In genomic region chr10:117005707-117006464, GRCm38 (mm10) we compare ENCODE assay signal across 26 mouse cellular contexts. TPM values are rescaled to one million over a fixed set of nuclear protein-coding genes. Genes with fewer than 3 reads are reported as not detected.
DNase-seq lines count a peak whose midpoint lies in the region; ATAC-seq lines count a peak whose summit lies in the region.
"Had no signal": no experiment of that assay in that cellular context is flagged by ENCODE, and none has a peak within 500 bp of the region (broad histone marks: within the 10 kb centered on the region; RNA-seq: fewer than 3 reads in every experiment).

No protein-coding gene starts in this region.

- no peak overlapping the region for H3K9ac ChIP-seq in kidney, embryonic 16.5 days (replicated peaks; ENCODE audit: low read length)
- H3K9ac ChIP-seq: embryonic facial prominence, embryonic 13.5 days; forebrain, embryonic 12.5 days; hindbrain, embryonic 14.5 days had no signal

- 0 out of 2 replicates have a peak overlapping the region, but pooled peaks have one; percentile 16 for H3K27ac ChIP-seq in kidney, embryonic 16.5 days (ENCODE audit: low read length)
- H3K27ac ChIP-seq: embryonic facial prominence, embryonic 13.5 days; forebrain, embryonic 12.5 days; gastrocnemius, adult 2 months; heart, embryonic 10.5 days; hindbrain, embryonic 10.5 days; hindbrain, embryonic 14.5 days had no signal

- H3K9me3 ChIP-seq in kidney, embryonic 16.5 days (ENCODE audit: low read length): no peaks in the 10 kb centered on the region
- H3K9me3 ChIP-seq: embryonic facial prominence, embryonic 13.5 days; forebrain, embryonic 12.5 days; G1E; heart, embryonic 10.5 days; hindbrain, embryonic 10.5 days had no signal

- no peak overlapping the region for H3K4me2 ChIP-seq in kidney, embryonic 16.5 days (replicated peaks; ENCODE audit: low read depth, low read length)
- H3K4me2 ChIP-seq: embryonic facial prominence, embryonic 13.5 days; forebrain, embryonic 12.5 days; hindbrain, embryonic 14.5 days had no signal

- H3K4me3 ChIP-seq in kidney, embryonic 16.5 days (ENCODE audit: low read length): no peak overlapping the region
- H3K4me3 ChIP-seq: embryonic facial prominence, embryonic 13.5 days; forebrain, embryonic 12.5 days; gastrocnemius, adult 2 months; heart, embryonic 10.5 days; hindbrain, embryonic 10.5 days had no signal

- DNase-seq in frontal cortex, postnatal 14 days (ENCODE audit: low spot score in 2 of 2): no peak
- DNase-seq in kidney, postnatal 14 days: no peak
- peak; percentile 49 for DNase-seq in brain, adult 2 months (ENCODE audit: low read depth, low spot score)
- DNase-seq in lung, postnatal 36 days: no peak
- DNase-seq: adrenal gland, postnatal 10 days; B cell, adult 2 months; cerebellum, adult 18-20 months; cerebellum, adult 9-11 months; cerebellum, postnatal 36 days; gastrocnemius, adult 2 months; gastrocnemius, postnatal 25 days had no signal

- peaks cover 19% of the 10 kb centered on the region for H3K4me1 ChIP-seq in kidney, embryonic 16.5 days (ENCODE audit: insufficient read depth, low read length)
- H3K4me1 ChIP-seq: forebrain, embryonic 12.5 days had no signal

- H3K36me3 ChIP-seq in kidney, embryonic 16.5 days (ENCODE audit: insufficient read depth, low read length): no peaks in the 10 kb centered on the region
- H3K36me3 ChIP-seq: embryonic facial prominence, embryonic 13.5 days; forebrain, embryonic 12.5 days; G1E; heart, embryonic 10.5 days; hindbrain, embryonic 10.5 days had no signal

- peak; percentile 58 for ATAC-seq in frontal cortex, adult (ENCODE audit: low TSS enrichment)
- peak; percentile 65 for ATAC-seq in kidney, embryonic 16.5 days (ENCODE audit: low FRiP score, low TSS enrichment)
- 0 out of 2 replicates have a peak, but pooled peaks have one; percentile 27 for ATAC-seq in megakaryocyte-erythroid progenitor cell, adult 5-6 weeks (replicated peaks; ENCODE audit: low FRiP score, low TSS enrichment, poor library complexity, severe bottlenecking)
- ATAC-seq: CD4-positive, CD25-positive, alpha-beta regulatory T cell, adult 4 months; forebrain, embryonic 16.5 days had no signal

- 33% methylated on average over 12 of the region's 12 CpGs for WGBS in kidney, embryonic 16.5 days

- H3K27me3 ChIP-seq in kidney, embryonic 16.5 days (ENCODE audit: insufficient read depth, low read length): no peaks in the 10 kb centered on the region
- H3K27me3 ChIP-seq: embryonic facial prominence, embryonic 13.5 days; forebrain, embryonic 12.5 days had no signal

RNA-seq across cellular contexts. Expression of gene Best3, which starts 19.8 kb away (rescaled TPM):
- polyA plus RNA-seq in kidney, embryonic 16.5 days (2015; fragmentation: Nextera tagmentation; extraction: Ambion mirVana): 0.18 and 0.32 TPM in 2 replicates
- total RNA-seq in megakaryocyte-erythroid progenitor cell, adult 5-6 weeks (2014; fragmentation: Nextera tagmentation): not detected in 2 replicates
- total RNA-seq in megakaryocyte-erythroid progenitor cell, adult 5-6 weeks (2017): not detected in 2 replicates
- total RNA-seq: G1E; granulocyte monocyte progenitor cell, adult 5-6 weeks had no signal
- polyA plus RNA-seq: CD4-positive, CD25-positive, alpha-beta regulatory T cell, adult 4 months; forebrain, embryonic 16.5 days; G1E; hindbrain, embryonic 10.5 days had no signal

RNA-seq across cellular contexts. Expression of gene Gm10271, which starts 33.5 kb away (rescaled TPM):
- not detected in 2 replicates for polyA plus RNA-seq in kidney, embryonic 16.5 days (2015; fragmentation: Nextera tagmentation; extraction: Ambion mirVana)
- not detected in 2 replicates for total RNA-seq in megakaryocyte-erythroid progenitor cell, adult 5-6 weeks (2014; fragmentation: Nextera tagmentation)
- not detected in 2 replicates for total RNA-seq in megakaryocyte-erythroid progenitor cell, adult 5-6 weeks (2017)
- total RNA-seq: adrenal gland, postnatal 10 days; adrenal gland, postnatal 4 days; G1E; gastrocnemius, adult 2 months; gastrocnemius, postnatal 25 days; granulocyte monocyte progenitor cell, adult 5-6 weeks; heart, postnatal 25 days had no signal
- polyA plus RNA-seq: CD4-positive, CD25-positive, alpha-beta regulatory T cell, adult 4 months; embryonic facial prominence, embryonic 13.5 days; forebrain, embryonic 12.5 days; forebrain, embryonic 16.5 days; G1E; heart, embryonic 10.5 days; heart, embryonic 16.5 days; hindbrain, embryonic 10.5 days; hindbrain, embryonic 14.5 days had no signal

RNA-seq across cellular contexts. Expression of gene Lrrc10, which starts 39.3 kb away (rescaled TPM):
- not detected in 2 replicates for polyA plus RNA-seq in kidney, embryonic 16.5 days (2015; fragmentation: Nextera tagmentation; extraction: Ambion mirVana)
- total RNA-seq in megakaryocyte-erythroid progenitor cell, adult 5-6 weeks (2014; fragmentation: Nextera tagmentation): not detected in 2 replicates
- not detected in 2 replicates for total RNA-seq in megakaryocyte-erythroid progenitor cell, adult 5-6 weeks (2017)
- total RNA-seq: adrenal gland, postnatal 10 days; adrenal gland, postnatal 4 days; G1E; gastrocnemius, postnatal 25 days; granulocyte monocyte progenitor cell, adult 5-6 weeks had no signal
- polyA plus RNA-seq: CD4-positive, CD25-positive, alpha-beta regulatory T cell, adult 4 months; embryonic facial prominence, embryonic 13.5 days; forebrain, embryonic 12.5 days; forebrain, embryonic 16.5 days; hindbrain, embryonic 10.5 days; hindbrain, embryonic 14.5 days had no signal

RNA-seq across cellular contexts. Expression of gene Rab3ip, which starts 55.3 kb away (rescaled TPM):
- 136 and 141 TPM in 2 replicates for polyA plus RNA-seq in kidney, embryonic 16.5 days (2015; fragmentation: Nextera tagmentation; extraction: Ambion mirVana)
- total RNA-seq in megakaryocyte-erythroid progenitor cell, adult 5-6 weeks (2014; fragmentation: Nextera tagmentation): 7.4 and 13.5 TPM in 2 replicates
- 3.6 and 8.0 TPM in 2 replicates for total RNA-seq in megakaryocyte-erythroid progenitor cell, adult 5-6 weeks (2017)

RNA-seq across cellular contexts. Expression of gene Cct2, which starts 57.7 kb away (rescaled TPM):
- 266 and 271 TPM in 2 replicates for polyA plus RNA-seq in kidney, embryonic 16.5 days (2015; fragmentation: Nextera tagmentation; extraction: Ambion mirVana)
- 545 and 559 TPM in 2 replicates for total RNA-seq in megakaryocyte-erythroid progenitor cell, adult 5-6 weeks (2014; fragmentation: Nextera tagmentation)
- total RNA-seq in megakaryocyte-erythroid progenitor cell, adult 5-6 weeks (2017): 707 and 779 TPM in 2 replicates
